Mouse (Mus musculus) limb, embryonic 11.5 days (tissue): Measurements from ENCODE around the gene Zcchc17. TPM values are rescaled to one million over a fixed set of nuclear protein-coding genes. Genes with fewer than 3 reads are reported as not detected.

Experiments used
- ATAC-seq: fragments of 200-750 bp; cut with Nextera tagmentation; 2 replicates; pipeline ENCODE4 v1.8.0; 2017; ENCODE audit warnings: low read depth; ENCODE audit not compliant: insufficient number of reproducible peaks, low FRiP score, low TSS enrichment
- DNase-seq: peaks from one replicate; pipeline ENCODE4 v3.0.0-alpha.2; 2015; ENCODE audit warnings: low spot score
- H3K27ac ChIP-seq: fragments of 300-500 bp; sonication (generic); replicated peaks from 2 replicates; pipeline ENCODE4 v1.5.1; 2014; ENCODE audit warnings: low read depth, mild to moderate bottlenecking, low read length
- H3K27me3 ChIP-seq: fragments of 300-500 bp; sonication (generic); 2 replicates; pipeline ENCODE4 v1.6.1; 2014; ENCODE audit warnings: mild to moderate bottlenecking, low read length, mixed read lengths; ENCODE audit not compliant: control insufficient read depth, insufficient read depth
- H3K36me3 ChIP-seq: fragments of 300-500 bp; sonication (generic); 2 replicates; pipeline ENCODE4 v1.6.1; 2014; ENCODE audit warnings: mild to moderate bottlenecking, low read length, moderate library complexity, mixed read lengths; ENCODE audit not compliant: control insufficient read depth, insufficient read depth
- H3K4me1 ChIP-seq: fragments of 300-500 bp; sonication (generic); 2 replicates; pipeline ENCODE4 v1.6.1; 2014; ENCODE audit warnings: low read length, mixed read lengths; ENCODE audit not compliant: control insufficient read depth, insufficient read depth
- H3K4me2 ChIP-seq: fragments of 300-500 bp; sonication (generic); 2 replicates; pipeline ENCODE4 v1.6.1; 2014; ENCODE audit warnings: low read depth, mild to moderate bottlenecking, moderate library complexity; ENCODE audit not compliant: severe bottlenecking
- H3K4me3 ChIP-seq: fragments of 300-500 bp; sonication (generic); 2 replicates; pipeline ENCODE4 v1.5.1; 2014; ENCODE audit warnings: low read depth, low read length
- H3K9ac ChIP-seq: fragments of 300-500 bp; sonication (generic); 2 replicates; pipeline ENCODE4 v1.6.1; 2014; ENCODE audit warnings: mild to moderate bottlenecking, low read length
- H3K9me3 ChIP-seq: fragments of 300-500 bp; sonication (generic); 2 replicates; pipeline ENCODE4 v1.6.1; 2016; ENCODE audit warnings: low read length; ENCODE audit not compliant: control insufficient read depth
- WGBS: fragments of 180-500 bp; shearing (Covaris S2); extraction: QIAGEN DNeasy Blood & Tissue Kit; methylation state at CpG from one replicate; pipeline ENCODE4 v1.1.7; 2014; 5-methylcytosine and 5-hydroxymethylcytosine counted together
- polyA plus RNA-seq: library from polyadenylated mRNA; unstranded; fragments of >200 nt; fragmentation: Nextera tagmentation; extraction: Ambion mirVana; gene quantifications from 2 replicates; pipeline ENCODE4 v1.2.1, GENCODE M21; 2014

Zcchc17 gene
- polyA plus RNA-seq = 82.6 and 88.9 TPM in 2 replicates

GRCm38 (mm10) chr4:130359486-130360237 lies at the start of gene Zcchc17, which contains the start of gene Snrnp40:
Gene Zcchc17, minus strand, starts transcription at chr4:130359943.
Gene Snrnp40, plus strand, starts transcription at chr4:130360132.
- H3K9ac ChIP-seq = peak within 1 kb of the TSS; percentile 82
- peak; percentile 99 for DNase-seq
- no peak within 1 kb of the TSS; the same call in 1 of the 2 replicates for H3K27ac ChIP-seq
- peak within 1 kb of the TSS; percentile 70 for H3K4me3 ChIP-seq
- H3K36me3 ChIP-seq = peaks cover 2% of the 10 kb centered on the region; the same call in 1 of the 2 replicates
- H3K9me3 ChIP-seq = no peaks in the 10 kb centered on the region
- H3K4me1 ChIP-seq = peaks cover 4% of the 10 kb centered on the region; the same call in 1 of the 2 replicates
- H3K27me3 ChIP-seq = no peaks in the 10 kb centered on the region
- H3K4me2 ChIP-seq = peak within 1 kb of the TSS; percentile 81
- WGBS = under 1% methylated on average over 49 of the region's 49 CpGs
- peak; percentile 98 for ATAC-seq

DNA sequence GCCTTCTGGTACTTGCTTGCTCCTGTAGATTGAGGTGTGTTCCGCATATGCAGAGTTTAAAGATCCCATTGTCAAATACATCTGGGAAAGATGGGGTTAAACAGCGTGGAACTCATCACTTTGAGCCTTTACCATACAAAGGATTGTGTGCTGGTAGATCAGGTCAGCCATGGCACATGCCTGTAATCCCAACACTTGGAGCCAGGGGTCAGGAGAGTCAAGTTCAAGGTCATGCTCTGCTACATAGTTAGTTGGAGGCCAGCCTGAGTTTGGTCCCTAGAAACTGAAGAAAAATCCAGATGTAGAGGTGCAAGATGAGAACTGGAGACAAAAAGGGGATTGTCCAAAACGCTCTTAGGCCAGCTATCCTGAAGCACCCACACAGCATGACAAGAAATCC lies 31.5 kb upstream of the Zcchc17 start:
- no peak overlapping the region for H3K27ac ChIP-seq
- H3K9me3 ChIP-seq = no peaks in the 10 kb centered on the region
- 75% methylated on average over 3 of the region's 3 CpGs for WGBS
- peak; percentile 38 for DNase-seq
- ATAC-seq = no peak
- H3K36me3 ChIP-seq = peaks cover 18% of the 10 kb centered on the region
- no peaks in the 10 kb centered on the region for H3K4me1 ChIP-seq
- H3K9ac ChIP-seq = no peak overlapping the region
- no peak overlapping the region for H3K4me3 ChIP-seq
- H3K4me2 ChIP-seq = no peak overlapping the region
- H3K27me3 ChIP-seq = no peaks in the 10 kb centered on the region

GRCm38 (mm10) chr4:130389927-130390326 lies 30.2 kb upstream of the Zcchc17 start:
- DNase-seq (no peak), ATAC-seq (no peak)
- Histone ChIP-seq H3K4me3 (no peak overlapping the region), H3K9ac (no peak overlapping the region), H3K4me2 (no peak overlapping the region), H3K4me1 (no peaks in the 10 kb centered on the region), H3K9me3 (no peaks in the 10 kb centered on the region), H3K36me3 (peaks cover 22% of the 10 kb centered on the region), H3K27me3 (no peaks in the 10 kb centered on the region), H3K27ac (no peak overlapping the region)
- 93% methylated on average over 7 of the region's 7 CpGs for WGBS

DNA sequence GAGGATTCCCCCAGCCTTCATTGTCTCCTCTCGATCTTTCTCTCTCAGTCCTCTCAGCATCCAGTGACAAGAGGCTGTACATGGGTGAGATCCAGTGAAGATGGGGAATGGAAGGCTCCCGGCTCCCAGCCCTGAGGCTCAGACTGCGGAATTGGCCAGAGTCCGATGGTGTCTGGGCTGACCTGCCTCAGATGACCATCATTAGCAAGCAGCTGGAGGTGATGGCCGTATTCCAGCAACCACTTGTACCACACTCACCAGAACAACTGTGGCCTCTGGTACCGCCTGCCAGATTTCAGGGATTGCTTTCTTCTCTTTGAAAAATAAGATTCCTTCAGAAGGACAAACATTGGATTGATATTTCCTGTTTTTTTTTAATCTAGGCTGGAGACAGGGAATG lies 29.8 kb upstream of the Zcchc17 start:
- Histone ChIP-seq H3K36me3 (peaks cover 23% of the 10 kb centered on the region), H3K9ac (no peak overlapping the region), H3K27me3 (no peaks in the 10 kb centered on the region), H3K4me3 (no peak overlapping the region), H3K4me2 (no peak overlapping the region), H3K27ac (no peak overlapping the region), H3K9me3 (no peaks in the 10 kb centered on the region), H3K4me1 (no peaks in the 10 kb centered on the region)
- DNase-seq (no peak), ATAC-seq (no peak)
- 89% methylated on average over 6 of the region's 6 CpGs for WGBS

GRCm38 (mm10) chr4:130387256-130387655 lies 27.5 kb upstream of the Zcchc17 start:
- Histone ChIP-seq H3K4me2 (no peak overlapping the region), H3K9me3 (no peaks in the 10 kb centered on the region), H3K36me3 (peaks cover 31% of the 10 kb centered on the region), H3K27ac (no peak overlapping the region), H3K27me3 (no peaks in the 10 kb centered on the region), H3K4me1 (no peaks in the 10 kb centered on the region), H3K9ac (no peak overlapping the region), H3K4me3 (no peak overlapping the region)
- no peak for DNase-seq
- no peak for ATAC-seq
- WGBS = 88% methylated on average over 3 of the region's 3 CpGs

DNA sequence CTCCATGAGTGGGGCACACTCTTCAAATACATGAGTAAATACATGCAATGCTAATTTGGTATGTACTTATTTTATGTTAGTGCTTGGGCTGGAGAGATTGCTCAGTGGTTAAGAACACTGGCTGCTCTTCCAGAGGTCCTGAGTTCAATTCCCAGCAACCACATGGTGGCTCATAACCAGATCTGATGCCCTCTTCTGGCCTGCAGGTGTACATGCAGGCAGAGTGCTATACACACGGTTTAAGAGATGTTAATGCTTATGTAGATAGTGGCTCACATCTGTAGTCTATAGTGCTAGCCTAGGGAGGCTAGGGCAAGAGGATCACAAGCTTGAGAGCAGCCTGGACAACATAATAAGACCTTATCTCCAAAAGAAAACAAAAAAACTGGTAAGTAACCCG lies 20.7 kb upstream of the Zcchc17 start:
- Histone ChIP-seq H3K4me3 (no peak overlapping the region), H3K27ac (no peak overlapping the region), H3K4me1 (no peaks in the 10 kb centered on the region), H3K9ac (no peak overlapping the region), H3K4me2 (no peak overlapping the region), H3K36me3 (peaks cover 38% of the 10 kb centered on the region), H3K27me3 (no peaks in the 10 kb centered on the region), H3K9me3 (no peaks in the 10 kb centered on the region)
- ATAC-seq (no peak), DNase-seq (no peak)
- WGBS = 89% methylated on average over 2 of the region's 2 CpGs

- no peaks in the 10 kb centered on the region for H3K4me1 ChIP-seq
- 100% methylated on average over 2 of the region's 2 CpGs for WGBS
- H3K4me3 ChIP-seq = no peak overlapping the region
- H3K36me3 ChIP-seq = peaks cover 36% of the 10 kb centered on the region
- H3K9ac ChIP-seq = no peak overlapping the region
- H3K4me2 ChIP-seq = no peak overlapping the region
- H3K27me3 ChIP-seq = no peaks in the 10 kb centered on the region
- ATAC-seq (no peak), DNase-seq (no peak)
- no peak overlapping the region for H3K27ac ChIP-seq
- no peaks in the 10 kb centered on the region for H3K9me3 ChIP-seq
Measured at GRCm38 (mm10) chr4:130379181-130379580, 19.4 kb upstream of the Zcchc17 start.

GRCm38 (mm10) chr4:130377500-130377899 lies 17.8 kb upstream of the Zcchc17 start:
- DNase-seq (no peak), ATAC-seq (no peak)
- Histone ChIP-seq H3K9ac (no peak overlapping the region), H3K27me3 (no peaks in the 10 kb centered on the region), H3K4me2 (no peak overlapping the region), H3K36me3 (peaks cover 34% of the 10 kb centered on the region), H3K4me3 (no peak overlapping the region), H3K27ac (no peak overlapping the region), H3K4me1 (no peaks in the 10 kb centered on the region), H3K9me3 (no peaks in the 10 kb centered on the region)
- WGBS = 88% methylated on average over 4 of the region's 4 CpGs
